Mouse (Mus musculus): ENCODE measurements around the gene Sec63. TPM values are rescaled to one million over a fixed set of nuclear protein-coding genes. Genes with fewer than 3 reads are reported as not detected.

Gene Sec63
- polyA plus RNA-seq, 1 experiment from 2014 or later, result 23.5 TPM

- H3K4me3 ChIP-seq, result no peak overlapping the region
- no peak overlapping the region for H3K27ac ChIP-seq
- H3K9me3 ChIP-seq, result peaks cover 3% of the 10 kb centered on the region; the same call in 1 of the 2 replicates
- H3K4me1 ChIP-seq (replicated peaks), result peaks cover 24% of the 10 kb centered on the region
- DNase-seq (ENCODE audit: low spot score), result no peak
- H3K27me3 ChIP-seq (ENCODE audit: insufficient read depth, poor library complexity, severe bottlenecking), result no peaks in the 10 kb centered on the region
- WGBS, result 96% methylated on average over 9 of the region's 9 CpGs
- H3K36me3 ChIP-seq, result no peaks in the 10 kb centered on the region
These were observed 95.3 kb downstream of the Sec63 start for GRCm38 (mm10) chr10:42856574-42856973.

GRCm38 (mm10) chr10:42857021-42857420 lies 95.7 kb downstream of the Sec63 start:
- peaks cover 24% of the 10 kb centered on the region for H3K4me1 ChIP-seq (replicated peaks)
- H3K36me3 ChIP-seq, result no peaks in the 10 kb centered on the region
- H3K27me3 ChIP-seq (ENCODE audit: insufficient read depth, poor library complexity, severe bottlenecking), result no peaks in the 10 kb centered on the region
- no peak overlapping the region for H3K4me3 ChIP-seq
- no peak for DNase-seq (ENCODE audit: low spot score)
- no peak overlapping the region for H3K27ac ChIP-seq
- 93% methylated on average over 2 of the region's 2 CpGs for WGBS
- H3K9me3 ChIP-seq, result peaks cover 3% of the 10 kb centered on the region; the same call in 1 of the 2 replicates

GRCm38 (mm10) chr10:42859781-42860158 lies 98.5 kb downstream of the Sec63 start:
- Histone ChIP-seq H3K4me3 (no peak overlapping the region), H3K4me1 (replicated peaks) (peaks cover 35% of the 10 kb centered on the region), H3K9me3 (peaks cover 3% of the 10 kb centered on the region; the same call in 1 of the 2 replicates), H3K36me3 (no peaks in the 10 kb centered on the region), H3K27me3 (ENCODE audit: insufficient read depth, poor library complexity, severe bottlenecking) (peaks cover 9% of the 10 kb centered on the region), H3K27ac (peak overlapping the region; percentile 62; the same call in 1 of the 2 replicates)
- WGBS, result 45% methylated on average over 2 of the region's 2 CpGs
- no peak for DNase-seq (ENCODE audit: low spot score)

GRCm38 (mm10) chr10:42860159-42860911 lies 99.0 kb downstream of the Sec63 start, which contains the start of gene Scml4:
Scml4 (plus strand) TSS chr10:42860370.
- H3K4me1 ChIP-seq (replicated peaks), result peaks cover 33% of the 10 kb centered on the region
- WGBS, result 50% methylated on average over 17 of the region's 17 CpGs
- H3K27me3 ChIP-seq (ENCODE audit: insufficient read depth, poor library complexity, severe bottlenecking), result peaks cover 9% of the 10 kb centered on the region
- peak; percentile 35 for DNase-seq (ENCODE audit: low spot score)
- peak within 1 kb of the TSS; percentile 31 for H3K4me3 ChIP-seq
- no peaks in the 10 kb centered on the region for H3K36me3 ChIP-seq
- peak within 1 kb of the TSS; percentile 62; the same call in 1 of the 2 replicates for H3K27ac ChIP-seq
- peaks cover 3% of the 10 kb centered on the region; the same call in 1 of the 2 replicates for H3K9me3 ChIP-seq

- Histone ChIP-seq H3K4me1 (replicated peaks) (peaks cover 29% of the 10 kb centered on the region), H3K4me3 (no peak overlapping the region), H3K9me3 (peaks cover 3% of the 10 kb centered on the region; the same call in 1 of the 2 replicates), H3K27ac (no peak overlapping the region), H3K27me3 (ENCODE audit: insufficient read depth, poor library complexity, severe bottlenecking) (peaks cover 9% of the 10 kb centered on the region), H3K36me3 (no peaks in the 10 kb centered on the region)
- DNase-seq (ENCODE audit: low spot score), result no peak
- 65% methylated on average over 7 of the region's 7 CpGs for WGBS
These were observed 100.2 kb downstream of the Sec63 start for GRCm38 (mm10) chr10:42861446-42861845.

GRCm38 (mm10) chr10:42862102-42862740 lies 100.9 kb downstream of the Sec63 start:
- Histone ChIP-seq H3K27me3 (ENCODE audit: insufficient read depth, poor library complexity, severe bottlenecking) (peaks cover 12% of the 10 kb centered on the region), H3K4me1 (replicated peaks) (peaks cover 33% of the 10 kb centered on the region), H3K9me3 (no peaks in the 10 kb centered on the region), H3K27ac (no peak overlapping the region), H3K36me3 (no peaks in the 10 kb centered on the region), H3K4me3 (no peak overlapping the region)
- DNase-seq (ENCODE audit: low spot score), result no peak
- WGBS, result 77% methylated on average over 13 of the region's 13 CpGs

GRCm38 (mm10) chr10:42862806-42863205 lies 101.5 kb downstream of the Sec63 start:
- WGBS, result 84% methylated on average over 4 of the region's 4 CpGs
- DNase-seq (ENCODE audit: low spot score), result no peak
- H3K4me1 ChIP-seq (replicated peaks), result peaks cover 36% of the 10 kb centered on the region

GRCm38 (mm10) chr10:42863621-42864391 lies 102.5 kb downstream of the Sec63 start:
- peaks cover 13% of the 10 kb centered on the region for H3K27me3 ChIP-seq (ENCODE audit: insufficient read depth, poor library complexity, severe bottlenecking)
- H3K9me3 ChIP-seq, result no peaks in the 10 kb centered on the region
- peaks cover 36% of the 10 kb centered on the region for H3K4me1 ChIP-seq (replicated peaks)
- H3K27ac ChIP-seq, result peak overlapping the region; percentile 54; the same call in 1 of the 2 replicates
- WGBS, result 66% methylated on average over 31 of the region's 31 CpGs
- H3K4me3 ChIP-seq, result peak overlapping the region; percentile 11; the same call in 1 of the 2 replicates
- no peaks in the 10 kb centered on the region for H3K36me3 ChIP-seq
- no peak for DNase-seq (ENCODE audit: low spot score)

More at GRCm38 (mm10) chr10:42862806-42863205, 101.5 kb downstream of the Sec63 start:
- Histone ChIP-seq H3K9me3 (no peaks in the 10 kb centered on the region), H3K4me3 (no peak overlapping the region), H3K27ac (no peak overlapping the region), H3K27me3 (ENCODE audit: insufficient read depth, poor library complexity, severe bottlenecking) (peaks cover 13% of the 10 kb centered on the region), H3K36me3 (no peaks in the 10 kb centered on the region)

- Histone ChIP-seq H3K36me3 (no peaks in the 10 kb centered on the region), H3K27ac (0 out of 2 replicates have a peak overlapping the region, but pooled peaks have one; percentile 35), H3K9me3 (no peaks in the 10 kb centered on the region), H3K4me3 (no peak overlapping the region), H3K27me3 (ENCODE audit: insufficient read depth, poor library complexity, severe bottlenecking) (peaks cover 13% of the 10 kb centered on the region), H3K4me1 (replicated peaks) (peaks cover 35% of the 10 kb centered on the region)
- WGBS, result 55% methylated on average over 5 of the region's 5 CpGs
- no peak for DNase-seq (ENCODE audit: low spot score)
These were observed 103.4 kb downstream of the Sec63 start for GRCm38 (mm10) chr10:42864696-42865095.

- H3K27ac ChIP-seq, result no peak overlapping the region
- H3K36me3 ChIP-seq, result no peaks in the 10 kb centered on the region
- no peak overlapping the region for H3K4me3 ChIP-seq
- H3K27me3 ChIP-seq (ENCODE audit: insufficient read depth, poor library complexity, severe bottlenecking), result peaks cover 13% of the 10 kb centered on the region
- DNase-seq (ENCODE audit: low spot score), result no peak
- peaks cover 32% of the 10 kb centered on the region for H3K4me1 ChIP-seq (replicated peaks)
- no peaks in the 10 kb centered on the region for H3K9me3 ChIP-seq
- WGBS, result 90% methylated on average over 9 of the region's 9 CpGs
These were observed 107.1 kb downstream of the Sec63 start for GRCm38 (mm10) chr10:42868416-42868815.

GRCm38 (mm10) chr10:42869467-42869866 lies 108.2 kb downstream of the Sec63 start:
- H3K36me3 ChIP-seq, result no peaks in the 10 kb centered on the region
- 86% methylated on average over 6 of the region's 6 CpGs for WGBS
- peaks cover 4% of the 10 kb centered on the region for H3K27me3 ChIP-seq (ENCODE audit: insufficient read depth, poor library complexity, severe bottlenecking)
- H3K4me3 ChIP-seq, result no peak overlapping the region
- no peak for DNase-seq (ENCODE audit: low spot score)
- peaks cover 22% of the 10 kb centered on the region for H3K4me1 ChIP-seq (replicated peaks)
- no peak overlapping the region for H3K27ac ChIP-seq
- no peaks in the 10 kb centered on the region for H3K9me3 ChIP-seq

GRCm38 (mm10) chr10:42872269-42873010 lies 111.1 kb downstream of the Sec63 start:
- 84% methylated on average over 15 of the region's 15 CpGs for WGBS
- H3K36me3 ChIP-seq, result no peaks in the 10 kb centered on the region
- no peak overlapping the region for H3K27ac ChIP-seq
- no peaks in the 10 kb centered on the region; the same call in 1 of the 2 replicates for H3K27me3 ChIP-seq (ENCODE audit: insufficient read depth, poor library complexity, severe bottlenecking)
- H3K4me3 ChIP-seq, result no peak overlapping the region
- peaks cover 10% of the 10 kb centered on the region; the same call in 1 of the 2 replicates for H3K4me1 ChIP-seq (replicated peaks)
- H3K9me3 ChIP-seq, result no peaks in the 10 kb centered on the region
- DNase-seq (ENCODE audit: low spot score), result no peak
